Mouse (Mus musculus) MEL (cell line): ENCODE results near the gene Tmem9. TPM values are rescaled to one million over a fixed set of nuclear protein-coding genes. Genes with fewer than 3 reads are reported as not detected.

Experiments
- DNase-seq: peaks from one replicate; pipeline ENCODE4 v3.0.0; 2011; ENCODE audit warnings: low read depth, low spot score
- H3K27ac ChIP-seq: 2 replicates; pipeline ENCODE4 v1.5.1; 2012; ENCODE audit warnings: low read depth, mild to moderate bottlenecking, control low read depth, low read length, moderate library complexity; ENCODE audit not compliant: control insufficient read depth
- H3K27me3 ChIP-seq, 2 experiments: fragments of 150-350 bp in 1 of 2; sonication (generic) in 1 of 2; 2 replicates each; pipeline ENCODE4 v1.6.1; 2012; ENCODE audit warnings: low read length in 2 of 2, mild to moderate bottlenecking in 2 of 2, improper control_type of control experiment in 1 of 2, moderate library complexity in 1 of 2; ENCODE audit not compliant: insufficient read depth in 2 of 2, control insufficient read depth in 1 of 2
- H3K36me3 ChIP-seq, 2 experiments: 2 replicates each; pipeline ENCODE4 v1.6.1; 2012 to 2014; ENCODE audit warnings: low read length in 2 of 2, improper control_type of control experiment in 1 of 2, inconsistent platforms in 1 of 2, mild to moderate bottlenecking in 1 of 2; ENCODE audit not compliant: insufficient read depth in 2 of 2, control insufficient read depth in 1 of 2
- H3K4me1 ChIP-seq, 2 experiments: fragments of 150-350 bp in 1 of 2; sonication (generic) in 1 of 2; 2 replicates each; pipeline ENCODE4 v1.6.1; 2012; ENCODE audit warnings: low read length in 2 of 2, improper control_type of control experiment in 1 of 2, mild to moderate bottlenecking in 1 of 2; ENCODE audit not compliant: insufficient read depth in 2 of 2, control insufficient read depth in 1 of 2
- H3K4me3 ChIP-seq, 2 experiments: fragments of 150-350 bp in 1 of 2; sonication (generic) in 1 of 2; 2 replicates each; pipeline ENCODE4 v1.5.1; 2012; ENCODE audit warnings: low read depth in 2 of 2, low read length in 2 of 2, mild to moderate bottlenecking in 2 of 2, moderate library complexity in 2 of 2, control low read depth in 1 of 2, improper control_type of control experiment in 1 of 2; ENCODE audit not compliant: control insufficient read depth in 1 of 2, insufficient read depth in 1 of 2
- H3K79me2 ChIP-seq: 2 replicates; pipeline ENCODE4 v1.6.1; 2012; ENCODE audit warnings: mild to moderate bottlenecking, low read length, moderate library complexity; ENCODE audit not compliant: control insufficient read depth, poor library complexity, insufficient read depth
- H3K9ac ChIP-seq: 2 replicates; pipeline ENCODE4 v1.6.1; 2012; ENCODE audit warnings: low read depth, mild to moderate bottlenecking, control low read depth, low read length, moderate library complexity; ENCODE audit not compliant: control insufficient read depth, poor library complexity, severe bottlenecking
- H3K9me3 ChIP-seq: fragments of 150-350 bp; sonication (generic); replicated peaks from 2 replicates; pipeline ENCODE4 v1.6.1; 2012; ENCODE audit warnings: mild to moderate bottlenecking, low read length, improper control_type of control experiment, moderate library complexity; ENCODE audit not compliant: insufficient read depth
- BHLHE40 ChIP-seq: IDR thresholded peaks from 2 replicates; pipeline ENCODE4 v1.6.1; 2012; ENCODE audit warnings: low read depth, mild to moderate bottlenecking, inconsistent platforms, low read length, improper control_type of control experiment, borderline replicate concordance
- CHD1 ChIP-seq: IDR thresholded peaks from 2 replicates; pipeline ENCODE4 v1.6.1; 2012; ENCODE audit warnings: low read depth, mild to moderate bottlenecking, inconsistent platforms, low read length, improper control_type of control experiment
- CHD2 ChIP-seq: IDR thresholded peaks from 2 replicates; pipeline ENCODE4 v1.6.1; 2011; ENCODE audit warnings: low read length, improper control_type of control experiment
- CTCF ChIP-seq, 3 experiments: IDR thresholded peaks in 2 of 3; conservative IDR thresholded peaks in 1 of 3; 2 replicates each; pipeline ENCODE4 v1.5.1; 2011 to 2012; ENCODE audit warnings: low read length in 3 of 3, low read depth in 2 of 3, mild to moderate bottlenecking in 2 of 3, improper control_type of control experiment in 1 of 3, inconsistent platforms in 1 of 3, mixed read lengths in 1 of 3, moderate library complexity in 1 of 3; ENCODE audit not compliant: control insufficient read depth in 1 of 3, insufficient read depth in 1 of 3, poor library complexity in 1 of 3, severe bottlenecking in 1 of 3
- E2F4 ChIP-seq: IDR thresholded peaks from 2 replicates; pipeline ENCODE4 v1.6.1; 2011; ENCODE audit warnings: low read depth, low read length, improper control_type of control experiment, borderline replicate concordance
- EP300 ChIP-seq, 2 experiments: IDR thresholded peaks; 2 replicates each; pipeline ENCODE4 v1.6.1; 2011; ENCODE audit warnings: improper control_type of control experiment in 2 of 2, low read length in 2 of 2, low read depth in 1 of 2, mild to moderate bottlenecking in 1 of 2
- ETS1 ChIP-seq: IDR thresholded peaks from 2 replicates; pipeline ENCODE4 v1.6.1; 2012; ENCODE audit warnings: low read depth, mild to moderate bottlenecking, inconsistent platforms, low read length, improper control_type of control experiment, moderate library complexity
- GATA1 ChIP-seq: IDR thresholded peaks from 2 replicates; pipeline ENCODE4 v1.6.1; 2011; ENCODE audit warnings: low read depth, low read length, improper control_type of control experiment
- HCFC1 ChIP-seq: IDR thresholded peaks from 2 replicates; pipeline ENCODE4 v1.6.1; 2012; ENCODE audit warnings: low read depth, mild to moderate bottlenecking, inconsistent platforms, low read length, improper control_type of control experiment, moderate library complexity
- JUND ChIP-seq: IDR thresholded peaks from 2 replicates; pipeline ENCODE4 v1.6.1; 2011; ENCODE audit warnings: low read depth, mild to moderate bottlenecking, improper control_type of control experiment, low read length
- KAT2A ChIP-seq: conservative IDR thresholded peaks from 2 replicates; pipeline ENCODE4 v1.6.1; 2012; ENCODE audit warnings: low read depth, low read length, improper control_type of control experiment, inconsistent platforms
- MAFK ChIP-seq: IDR thresholded peaks from 2 replicates; pipeline ENCODE4 v1.6.1; 2011; ENCODE audit warnings: low read depth, mild to moderate bottlenecking, low read length, improper control_type of control experiment, borderline replicate concordance
- MAX ChIP-seq: IDR thresholded peaks from 2 replicates; pipeline ENCODE4 v1.6.1; 2011; ENCODE audit warnings: low read length, improper control_type of control experiment
- MAZ ChIP-seq: IDR thresholded peaks from 2 replicates; pipeline ENCODE4 v1.6.1; 2012; ENCODE audit warnings: low read depth, mild to moderate bottlenecking, inconsistent platforms, low read length, improper control_type of control experiment
- MEF2A ChIP-seq: IDR thresholded peaks from 2 replicates; pipeline ENCODE4 v1.6.1; 2014; ENCODE audit warnings: low read depth, mild to moderate bottlenecking, inconsistent platforms, low read length, improper control_type of control experiment; ENCODE audit not compliant: poor library complexity, insufficient replicate concordance, severe bottlenecking; ENCODE audit errors: extremely low read depth
- MXI1 ChIP-seq: IDR thresholded peaks from 2 replicates; pipeline ENCODE4 v1.6.1; 2011; ENCODE audit warnings: mild to moderate bottlenecking, low read depth, low read length, improper control_type of control experiment
- MYC ChIP-seq: IDR thresholded peaks from 2 replicates; pipeline ENCODE4 v1.6.1; 2011; ENCODE audit warnings: low read depth, mild to moderate bottlenecking, low read length, improper control_type of control experiment, moderate library complexity
- POLR2A ChIP-seq, 2 experiments: IDR thresholded peaks; 2 replicates each; pipeline ENCODE4 v1.6.1; 2011 to 2012; ENCODE audit warnings: low read length in 2 of 2, mild to moderate bottlenecking in 2 of 2, control low read depth in 1 of 2, improper control_type of control experiment in 1 of 2, low read depth in 1 of 2, moderate library complexity in 1 of 2; ENCODE audit not compliant: control insufficient read depth in 1 of 2, insufficient read depth in 1 of 2, poor library complexity in 1 of 2
- POLR2AphosphoS2 ChIP-seq: IDR thresholded peaks from 2 replicates; pipeline ENCODE4 v1.6.1; 2011; ENCODE audit warnings: low read length, improper control_type of control experiment
- POLR2AphosphoS5 ChIP-seq: IDR thresholded peaks from 2 replicates; pipeline ENCODE4 v1.6.1; 2012; ENCODE audit warnings: low read depth, borderline replicate concordance, mild to moderate bottlenecking, inconsistent platforms, low read length, moderate library complexity, mixed read lengths
- RCOR1 ChIP-seq: IDR thresholded peaks from 2 replicates; pipeline ENCODE4 v1.6.1; 2012; ENCODE audit warnings: low read depth, mild to moderate bottlenecking, inconsistent platforms, low read length, improper control_type of control experiment
- SIN3A ChIP-seq: IDR thresholded peaks from 2 replicates; pipeline ENCODE4 v1.6.1; 2012; ENCODE audit warnings: low read length, improper control_type of control experiment, inconsistent platforms
- SMC3 ChIP-seq: IDR thresholded peaks from 2 replicates; pipeline ENCODE4 v1.6.1; 2011; ENCODE audit warnings: low read depth, low read length, improper control_type of control experiment
- TAL1 ChIP-seq: IDR thresholded peaks from 2 replicates; pipeline ENCODE4 v1.6.1; 2012; ENCODE audit warnings: mild to moderate bottlenecking, inconsistent platforms, low read length, moderate library complexity, mixed read lengths
- TCF12 ChIP-seq: IDR thresholded peaks from 2 replicates; pipeline ENCODE4 v1.6.1; 2014; ENCODE audit warnings: low read depth, mild to moderate bottlenecking, inconsistent platforms, low read length, improper control_type of control experiment, moderate library complexity
- ZC3H11A ChIP-seq: IDR thresholded peaks from 2 replicates; pipeline ENCODE4 v1.6.1; 2012; ENCODE audit warnings: low read depth, mild to moderate bottlenecking, inconsistent platforms, low read length, improper control_type of control experiment
- ZKSCAN1 ChIP-seq: IDR thresholded peaks from 2 replicates; pipeline ENCODE4 v1.6.1; 2012; ENCODE audit warnings: low read depth, mild to moderate bottlenecking, inconsistent platforms, low read length, improper control_type of control experiment, moderate library complexity
- ZMIZ1 ChIP-seq: IDR thresholded peaks from 2 replicates; pipeline ENCODE4 v1.6.1; 2012; ENCODE audit warnings: low read depth, mild to moderate bottlenecking, inconsistent platforms, low read length, improper control_type of control experiment, moderate library complexity
- ZNF384 ChIP-seq: IDR thresholded peaks from 2 replicates; pipeline ENCODE4 v1.6.1; 2012; ENCODE audit warnings: low read depth, mild to moderate bottlenecking, inconsistent platforms, low read length, improper control_type of control experiment
- polyA plus RNA-seq, 2 experiments: library from polyadenylated mRNA; stranded (reverse) in 1 of 2; unstranded in 1 of 2; fragments of >175 nt in 1 of 2; fragments of >200 nt in 1 of 2; gene quantifications; 2 replicates each; pipeline versions ENCODE4 v1.2.1 to v1.2.4; 2012; ENCODE audit warnings: low replicate concordance in 2 of 2, low read depth in 1 of 2; ENCODE audit not compliant: insufficient read length in 2 of 2, insufficient read depth in 1 of 2, missing spikeins in 1 of 2
- total RNA-seq: library from RNA; depleted of rRNA; stranded (reverse); fragments of 300-350 nt; gene quantifications from 2 replicates; pipeline ENCODE4 v1.2.3, GENCODE M21; 2012

Gene Tmem9
- total and polyA plus RNA-seq, 3 experiments = 52.2 to 82.9 TPM; not detected in 1

- TF ChIP-seq EP300 (IDR thresholded peaks at IDR 0.05; ENCODE audit: low read depth in 1 of 2, low read length in 2 of 2) (peak; percentile 47 to 50; a peak in 2 of 4 replicates), MAFK (no peak), MAZ (no peak), TAL1 (no peak), ZKSCAN1 (no peak), POLR2A (IDR thresholded peaks at IDR 0.05; ENCODE audit: control insufficient read depth in 1 of 2, insufficient read depth in 1 of 2, low read depth in 1 of 2, low read length in 2 of 2, poor library complexity in 1 of 2) (no peak)
Observed at GRCm38 (mm10) chr1:136013513-136013912, 5.6 kb downstream of the Tmem9 start (continued).

GRCm38 (mm10) chr1:136014796-136015502 is 7.0 kb downstream of the Tmem9 start:
- peak; percentile 54 for DNase-seq
- Histone ChIP-seq H3K36me3 (peaks cover under 1 to 37% of the 10 kb centered on the region in 2 experiments; a peak in 3 of 4 replicates), H3K4me3 (no peak overlapping the region), H3K4me1 (peaks cover 20 to 41% of the 10 kb centered on the region in 2 experiments), H3K27ac (peak overlapping the region; percentile 80), H3K79me2 (peaks cover 5% of the 10 kb centered on the region; the same call in 1 of the 2 replicates), H3K9ac (no peak overlapping the region), H3K27me3 (no peaks in the 10 kb centered on the region), H3K9me3 (no peaks in the 10 kb centered on the region)
- no peak for TF ChIP-seq ZKSCAN1
- no peak for TF ChIP-seq CHD1
- TF ChIP-seq BHLHE40 = peak; percentile 77
- TF ChIP-seq MAZ = 0 out of 2 replicates have a peak, but pooled peaks have one; percentile 36
- TF ChIP-seq E2F4 = no peak
- no peak for TF ChIP-seq MEF2A
- no peak for TF ChIP-seq SMC3
- TF ChIP-seq TCF12 = peak; percentile 98
- 0 out of 2 replicates have a peak, but pooled peaks have one; percentile 21 for TF ChIP-seq HCFC1
- peak; percentile 99 for TF ChIP-seq GATA1
- no peak; the same call in 1 of the 2 replicates for TF ChIP-seq CHD2
- TF ChIP-seq MAFK = peak; percentile 56; the same call in 1 of the 2 replicates
- no peak for TF ChIP-seq CTCF (IDR thresholded peaks at IDR 0.05 in 2 of 3, conservative IDR thresholded peaks at IDR 0.05 in 1 of 3; ENCODE audit: control insufficient read depth in 1 of 3, insufficient read depth in 1 of 3, low read depth in 2 of 3, low read length in 3 of 3, poor library complexity in 1 of 3, severe bottlenecking in 1 of 3)
- TF ChIP-seq EP300 (IDR thresholded peaks at IDR 0.05; ENCODE audit: low read depth in 1 of 2, low read length in 2 of 2) = peak; percentile 95 to 97
- TF ChIP-seq ZC3H11A = no peak
- peak; percentile 66 for TF ChIP-seq SIN3A
- no peak for TF ChIP-seq POLR2A (IDR thresholded peaks at IDR 0.05; ENCODE audit: control insufficient read depth in 1 of 2, insufficient read depth in 1 of 2, low read depth in 1 of 2, low read length in 2 of 2, poor library complexity in 1 of 2)
- TF ChIP-seq POLR2AphosphoS5 = no peak
- TF ChIP-seq ETS1 = peak; percentile 84
- no peak for TF ChIP-seq JUND
- TF ChIP-seq KAT2A = peak; percentile 24; the same call in 1 of the 2 replicates
- no peak for TF ChIP-seq ZMIZ1
- peak; percentile 75 for TF ChIP-seq TAL1
- 0 out of 2 replicates have a peak, but pooled peaks have one; percentile 33 for TF ChIP-seq MXI1
- peak; percentile 89 for TF ChIP-seq ZNF384
- no peak for TF ChIP-seq MAX
- TF ChIP-seq POLR2AphosphoS2 = no peak
- peak; percentile 76 for TF ChIP-seq RCOR1
- 0 out of 2 replicates have a peak, but pooled peaks have one; percentile 44 for TF ChIP-seq MYC
